ENCODE assay signal across 16 mouse cellular contexts in genomic region chr4:53179308-53179820, GRCm38 (mm10). TPM values are rescaled to one million over a fixed set of nuclear protein-coding genes. Genes with fewer than 3 reads are reported as not detected.
DNase-seq lines count a peak whose midpoint lies in the region; ATAC-seq lines count a peak whose summit lies in the region.
"Had no signal": no experiment of that assay in that cellular context is flagged by ENCODE, and none has a peak within 500 bp of the region (broad histone marks: within the 10 kb centered on the region; RNA-seq: fewer than 3 reads in every experiment).

No protein-coding gene starts in this region.

- no peak for DNase-seq in forebrain, embryonic 11.5 days (ENCODE audit: low spot score)
- DNase-seq in neural tube, embryonic 10.5 days (ENCODE audit: extremely low spot score, low spot score), result no peak
- DNase-seq in layer of hippocampus, postnatal 14 days (ENCODE audit: low spot score in 2 of 2), result no peak
- DNase-seq in cerebellum, adult 9-11 months, result no peak
- DNase-seq: adrenal gland, postnatal 10 days; cerebellum, adult 11 months; cerebellum, adult 8-10 months; cerebellum, postnatal 25 days had no signal

- H3K36me3 ChIP-seq in forebrain, embryonic 15.5 days, result no peaks in the 10 kb centered on the region
- H3K36me3 ChIP-seq in forebrain, embryonic 11.5 days (ENCODE audit: control insufficient read depth, insufficient read depth, low read length), result no peaks in the 10 kb centered on the region
- no peaks in the 10 kb centered on the region for H3K36me3 ChIP-seq in neural tube, embryonic 15.5 days
- H3K36me3 ChIP-seq in embryonic facial prominence, embryonic 15.5 days, result no peaks in the 10 kb centered on the region
- H3K36me3 ChIP-seq: heart, embryonic 12.5 days; hindbrain, embryonic 10.5 days; intestine, embryonic 15.5 days had no signal

- H3K4me2 ChIP-seq in forebrain, embryonic 15.5 days (replicated peaks), result no peak overlapping the region
- H3K4me2 ChIP-seq in forebrain, embryonic 11.5 days (ENCODE audit: low read depth, low read length, severe bottlenecking), result no peak overlapping the region
- H3K4me2 ChIP-seq in neural tube, embryonic 15.5 days, result 0 out of 2 replicates have a peak overlapping the region, but pooled peaks have one; percentile 13
- 0 out of 2 replicates have a peak overlapping the region, but pooled peaks have one; percentile 6 for H3K4me2 ChIP-seq in embryonic facial prominence, embryonic 15.5 days (replicated peaks)
- H3K4me2 ChIP-seq: forebrain, embryonic 13.5 days; heart, embryonic 12.5 days; hindbrain, embryonic 14.5 days; intestine, embryonic 15.5 days had no signal

- no peaks in the 10 kb centered on the region for H3K27me3 ChIP-seq in forebrain, embryonic 15.5 days
- H3K27me3 ChIP-seq in forebrain, embryonic 11.5 days (ENCODE audit: control insufficient read depth, insufficient read depth, low read length), result no peaks in the 10 kb centered on the region
- no peaks in the 10 kb centered on the region for H3K27me3 ChIP-seq in neural tube, embryonic 15.5 days (replicated peaks)
- no peaks in the 10 kb centered on the region for H3K27me3 ChIP-seq in embryonic facial prominence, embryonic 15.5 days
- H3K27me3 ChIP-seq: forebrain, embryonic 13.5 days; heart, embryonic 12.5 days; intestine, embryonic 15.5 days had no signal

- H3K9ac ChIP-seq in forebrain, embryonic 15.5 days (replicated peaks), result 0 out of 2 replicates have a peak overlapping the region, but pooled peaks have one; percentile 7
- no peak overlapping the region for H3K9ac ChIP-seq in forebrain, embryonic 11.5 days (ENCODE audit: low read length)
- H3K9ac ChIP-seq in neural tube, embryonic 15.5 days (replicated peaks), result no peak overlapping the region
- H3K9ac ChIP-seq in embryonic facial prominence, embryonic 15.5 days, result no peak overlapping the region
- H3K9ac ChIP-seq: forebrain, embryonic 13.5 days; heart, embryonic 12.5 days; hindbrain, embryonic 14.5 days; intestine, embryonic 15.5 days had no signal

- ATAC-seq in forebrain, embryonic 15.5 days (replicated peaks), result no peak
- no peak for ATAC-seq in forebrain, embryonic 11.5 days (replicated peaks; ENCODE audit: low FRiP score)
- no peak for ATAC-seq in neural tube, embryonic 15.5 days (ENCODE audit: low FRiP score)
- no peak for ATAC-seq in embryonic facial prominence, embryonic 15.5 days (ENCODE audit: insufficient number of reproducible peaks, low FRiP score, low TSS enrichment, low read depth)
- ATAC-seq: forebrain, embryonic 13.5 days; intestine, embryonic 15.5 days had no signal

- H3K9me3 ChIP-seq in forebrain, embryonic 15.5 days, result no peaks in the 10 kb centered on the region
- H3K9me3 ChIP-seq in forebrain, embryonic 11.5 days (ENCODE audit: control insufficient read depth, low read length), result no peaks in the 10 kb centered on the region
- no peaks in the 10 kb centered on the region for H3K9me3 ChIP-seq in neural tube, embryonic 15.5 days (replicated peaks)
- H3K9me3 ChIP-seq in embryonic facial prominence, embryonic 15.5 days (replicated peaks), result no peaks in the 10 kb centered on the region
- H3K9me3 ChIP-seq: forebrain, embryonic 13.5 days; hindbrain, embryonic 10.5 days; intestine, embryonic 15.5 days had no signal

- H3K27ac ChIP-seq in forebrain, embryonic 15.5 days (replicated peaks), result no peak overlapping the region
- no peak overlapping the region for H3K27ac ChIP-seq in forebrain, embryonic 11.5 days (ENCODE audit: low read depth, low read length)
- no peak overlapping the region for H3K27ac ChIP-seq in neural tube, embryonic 15.5 days (replicated peaks)
- H3K27ac ChIP-seq in embryonic facial prominence, embryonic 15.5 days (replicated peaks), result no peak overlapping the region
- H3K27ac ChIP-seq: forebrain, embryonic 13.5 days; hindbrain, embryonic 10.5 days; hindbrain, embryonic 14.5 days; intestine, embryonic 15.5 days had no signal

- no peak overlapping the region for H3K4me3 ChIP-seq in forebrain, embryonic 15.5 days
- no peak overlapping the region for H3K4me3 ChIP-seq in forebrain, embryonic 11.5 days (ENCODE audit: low read depth, low read length)
- H3K4me3 ChIP-seq in neural tube, embryonic 15.5 days (replicated peaks), result no peak overlapping the region
- no peak overlapping the region for H3K4me3 ChIP-seq in embryonic facial prominence, embryonic 15.5 days (replicated peaks)
- H3K4me3 ChIP-seq: forebrain, embryonic 13.5 days; heart, embryonic 12.5 days; hindbrain, embryonic 10.5 days; intestine, embryonic 15.5 days had no signal

- WGBS in forebrain, embryonic 15.5 days, result 84% methylated on average over 10 of the region's 10 CpGs
- WGBS in forebrain, embryonic 11.5 days, result 89% methylated on average over 10 of the region's 10 CpGs
- WGBS in neural tube, embryonic 15.5 days, result 63% methylated on average over 10 of the region's 10 CpGs
- WGBS in embryonic facial prominence, embryonic 15.5 days, result 39% methylated on average over 10 of the region's 10 CpGs

- 0 out of 2 replicates have a peak, but pooled peaks cover 5% of the 10 kb centered on the region for H3K4me1 ChIP-seq in forebrain, embryonic 15.5 days
- H3K4me1 ChIP-seq in forebrain, embryonic 11.5 days (replicated peaks; ENCODE audit: control insufficient read depth, insufficient read depth, low read length), result no peaks in the 10 kb centered on the region
- no peaks in the 10 kb centered on the region for H3K4me1 ChIP-seq in neural tube, embryonic 15.5 days
- peaks cover 26% of the 10 kb centered on the region for H3K4me1 ChIP-seq in embryonic facial prominence, embryonic 15.5 days
- H3K4me1 ChIP-seq: forebrain, embryonic 13.5 days; heart, embryonic 12.5 days; hindbrain, embryonic 10.5 days; intestine, embryonic 15.5 days had no signal

RNA-seq across cellular contexts. Expression of gene Abca1, which starts 19.7 kb away (rescaled TPM):
- 10.0 and 10.2 TPM in 2 replicates for polyA plus RNA-seq in forebrain, embryonic 15.5 days (2015; fragmentation: Nextera tagmentation; extraction: Ambion mirVana)
- polyA plus RNA-seq in forebrain, embryonic 11.5 days (2014; fragmentation: Nextera tagmentation; extraction: Ambion mirVana), result 5.0 and 5.6 TPM in 2 replicates
- 8.8 and 9.0 TPM in 2 replicates for polyA plus RNA-seq in neural tube, embryonic 15.5 days (2015; fragmentation: Nextera tagmentation; extraction: Ambion mirVana)
- 8.2 and 9.2 TPM in 2 replicates for polyA plus RNA-seq in embryonic facial prominence, embryonic 15.5 days (2015; fragmentation: Nextera tagmentation; extraction: Ambion mirVana)
- total RNA-seq in layer of hippocampus, postnatal 14 days (2021), result 10 to 100 TPM; 30.1 to 33.6 TPM

Comparison
In these comparisons a context has a peak if more than half of its experiments do, and no peak if none do; other contexts are left out.
1. H3K4me2 ChIP-seq: peak in neural tube, embryonic 15.5 days (single experiment) and embryonic facial prominence, embryonic 15.5 days (single experiment); none in forebrain, embryonic 15.5 days (single experiment) and forebrain, embryonic 11.5 days (single experiment).